Comparison of ENCODE assay signal across 8 mouse cellular contexts in genomic region chr17:48467395-48468231, GRCm38 (mm10). TPM values are rescaled to one million over a fixed set of nuclear protein-coding genes. Genes with fewer than 3 reads are reported as not detected.
DNase-seq lines count a peak whose midpoint lies in the region; ATAC-seq lines count a peak whose summit lies in the region.

No protein-coding gene starts in this region.

- H3K4me1 ChIP-seq in embryonic facial prominence, embryonic 13.5 days = peaks cover 8% of the 10 kb centered on the region
- H3K4me1 ChIP-seq in limb, embryonic 13.5 days = peaks cover 11% of the 10 kb centered on the region; the same call in 1 of the 2 replicates
- peaks cover 3% of the 10 kb centered on the region; the same call in 1 of the 2 replicates for H3K4me1 ChIP-seq in midbrain, embryonic 16.5 days (ENCODE audit: control insufficient read depth, insufficient read depth, low read length)

- DNase-seq in 3134 (ENCODE audit: extremely low read depth, insufficient read length, low spot score) = peak; percentile 51
- DNase-seq in adrenal gland, postnatal 36 days = peak; percentile 85 to 87
- DNase-seq in heart, adult 8-10 months (ENCODE audit: low spot score) = peak; percentile 78
- peak; percentile 64 to 83 for DNase-seq in kidney, adult 8-10 months
- DNase-seq in spleen, postnatal 10 days (ENCODE audit: low spot score in 2 of 2) = peak; percentile 89 to 93

- 10% methylated on average over 22 of the region's 22 CpGs for WGBS in embryonic facial prominence, embryonic 13.5 days
- WGBS in limb, embryonic 13.5 days = 7% methylated on average over 22 of the region's 22 CpGs
- 11% methylated on average over 22 of the region's 22 CpGs for WGBS in midbrain, embryonic 16.5 days

- no peak overlapping the region for H3K4me3 ChIP-seq in embryonic facial prominence, embryonic 13.5 days
- H3K4me3 ChIP-seq in limb, embryonic 13.5 days = peak overlapping the region; percentile 18
- no peak overlapping the region for H3K4me3 ChIP-seq in midbrain, embryonic 16.5 days (ENCODE audit: low read depth, low read length)

- ATAC-seq in embryonic facial prominence, embryonic 13.5 days (ENCODE audit: insufficient number of reproducible peaks, insufficient read depth, low FRiP score, low TSS enrichment, low read depth) = no peak
- peak; percentile 62; the same call in 1 of the 2 replicates for ATAC-seq in limb, embryonic 13.5 days (ENCODE audit: low FRiP score, low read depth)
- ATAC-seq in midbrain, embryonic 16.5 days = peak; percentile 91

- H3K4me2 ChIP-seq in embryonic facial prominence, embryonic 13.5 days = peak overlapping the region; percentile 44
- H3K4me2 ChIP-seq in limb, embryonic 13.5 days (replicated peaks) = peak overlapping the region; percentile 50
- H3K4me2 ChIP-seq in midbrain, embryonic 16.5 days (ENCODE audit: low read length) = peak overlapping the region; percentile 43

- peaks cover 18% of the 10 kb centered on the region for H3K27me3 ChIP-seq in embryonic facial prominence, embryonic 13.5 days
- H3K27me3 ChIP-seq in limb, embryonic 13.5 days = peaks cover 22% of the 10 kb centered on the region
- H3K27me3 ChIP-seq in midbrain, embryonic 16.5 days (ENCODE audit: control insufficient read depth, insufficient read depth, low read depth, low read length) = no peaks in the 10 kb centered on the region

- H3K9ac ChIP-seq in embryonic facial prominence, embryonic 13.5 days = no peak overlapping the region
- no peak overlapping the region for H3K9ac ChIP-seq in limb, embryonic 13.5 days
- peak overlapping the region; percentile 47 for H3K9ac ChIP-seq in midbrain, embryonic 16.5 days (ENCODE audit: low read depth, low read length)

- H3K36me3 ChIP-seq in embryonic facial prominence, embryonic 13.5 days = no peaks in the 10 kb centered on the region
- H3K36me3 ChIP-seq in limb, embryonic 13.5 days = no peaks in the 10 kb centered on the region
- H3K36me3 ChIP-seq in midbrain, embryonic 16.5 days (ENCODE audit: control insufficient read depth, insufficient read depth, low read length) = no peaks in the 10 kb centered on the region

- no peaks in the 10 kb centered on the region for H3K9me3 ChIP-seq in embryonic facial prominence, embryonic 13.5 days
- H3K9me3 ChIP-seq in limb, embryonic 13.5 days = no peaks in the 10 kb centered on the region
- H3K9me3 ChIP-seq in midbrain, embryonic 16.5 days (replicated peaks; ENCODE audit: control insufficient read depth, low read length, poor library complexity, severe bottlenecking) = no peaks in the 10 kb centered on the region

- no peak overlapping the region for H3K27ac ChIP-seq in embryonic facial prominence, embryonic 13.5 days
- H3K27ac ChIP-seq in limb, embryonic 13.5 days = no peak overlapping the region
- H3K27ac ChIP-seq in midbrain, embryonic 16.5 days (ENCODE audit: low read length) = no peak overlapping the region; the same call in 1 of the 2 replicates

RNA-seq across cellular contexts. Expression of gene Unc5cl, which starts 12.9 kb away (rescaled TPM):
- total RNA-seq in adrenal gland, postnatal 36 days (2021) = not detected
- 0.08 and 0.30 TPM in 2 replicates for polyA plus RNA-seq in embryonic facial prominence, embryonic 13.5 days (2015; fragmentation: Nextera tagmentation; extraction: Ambion mirVana)
- not detected for total RNA-seq in heart, adult 8-10 months (2022)
- polyA plus RNA-seq in limb, embryonic 13.5 days (2015; fragmentation: Nextera tagmentation; extraction: Ambion mirVana) = 0.31 and 0.32 TPM in 2 replicates
- 0.21 TPM in 1 of 2 replicates, not detected in the other for polyA plus RNA-seq in midbrain, embryonic 16.5 days (2015; fragmentation: Nextera tagmentation; extraction: Ambion mirVana)

RNA-seq across cellular contexts. Expression of gene Tspo2, which starts 16.3 kb away (rescaled TPM):
- not detected for total RNA-seq in adrenal gland, postnatal 36 days (2021)
- polyA plus RNA-seq in embryonic facial prominence, embryonic 13.5 days (2015; fragmentation: Nextera tagmentation; extraction: Ambion mirVana) = 1.3 and 2.9 TPM in 2 replicates
- not detected for total RNA-seq in heart, adult 8-10 months (2022)
- polyA plus RNA-seq in limb, embryonic 13.5 days (2015; fragmentation: Nextera tagmentation; extraction: Ambion mirVana) = 1.8 and 2.0 TPM in 2 replicates
- polyA plus RNA-seq in midbrain, embryonic 16.5 days (2015; fragmentation: Nextera tagmentation; extraction: Ambion mirVana) = 1.8 and 1.9 TPM in 2 replicates

RNA-seq across cellular contexts. Expression of gene Apobec2, which starts 34.9 kb away (rescaled TPM):
- 1 to 10 TPM; 1.3 to 1.9 TPM for total RNA-seq in adrenal gland, postnatal 36 days (2021)
- 2.9 TPM in 2 replicates for polyA plus RNA-seq in embryonic facial prominence, embryonic 13.5 days (2015; fragmentation: Nextera tagmentation; extraction: Ambion mirVana)
- 100 to 1,000 TPM; 239 to 263 (median 259) TPM for total RNA-seq in heart, adult 8-10 months (2022)
- 21.8 and 21.9 TPM in 2 replicates for polyA plus RNA-seq in limb, embryonic 13.5 days (2015; fragmentation: Nextera tagmentation; extraction: Ambion mirVana)
- 0.43 and 0.58 TPM in 2 replicates for polyA plus RNA-seq in midbrain, embryonic 16.5 days (2015; fragmentation: Nextera tagmentation; extraction: Ambion mirVana)

RNA-seq across cellular contexts. Expression of gene Oard1, which starts 57.8 kb away (rescaled TPM):
- total RNA-seq in adrenal gland, postnatal 36 days (2021) = 10 to 100 TPM; 14.0 to 23.8 TPM
- 53.5 and 57.6 TPM in 2 replicates for polyA plus RNA-seq in embryonic facial prominence, embryonic 13.5 days (2015; fragmentation: Nextera tagmentation; extraction: Ambion mirVana)
- total RNA-seq in heart, adult 8-10 months (2022) = 10 to 100 TPM; 16.3 to 24.2 (median 22.1) TPM
- polyA plus RNA-seq in limb, embryonic 13.5 days (2015; fragmentation: Nextera tagmentation; extraction: Ambion mirVana) = 52.5 and 56.6 TPM in 2 replicates
- polyA plus RNA-seq in midbrain, embryonic 16.5 days (2015; fragmentation: Nextera tagmentation; extraction: Ambion mirVana) = 32.7 and 36.4 TPM in 2 replicates

RNA-seq across cellular contexts. Expression of gene Nfya, which starts 57.9 kb away (rescaled TPM):
- 10 to 100 TPM; 31.0 to 39.9 TPM for total RNA-seq in adrenal gland, postnatal 36 days (2021)
- 16.0 and 18.9 TPM in 2 replicates for polyA plus RNA-seq in embryonic facial prominence, embryonic 13.5 days (2015; fragmentation: Nextera tagmentation; extraction: Ambion mirVana)
- total RNA-seq in heart, adult 8-10 months (2022) = 10 to 100 TPM; 10.8 to 19.7 (median 15.5) TPM
- 16.7 and 17.2 TPM in 2 replicates for polyA plus RNA-seq in limb, embryonic 13.5 days (2015; fragmentation: Nextera tagmentation; extraction: Ambion mirVana)
- 10.7 and 11.1 TPM in 2 replicates for polyA plus RNA-seq in midbrain, embryonic 16.5 days (2015; fragmentation: Nextera tagmentation; extraction: Ambion mirVana)
